Mouse (Mus musculus) adrenal gland, adult 8-10 months (tissue): ENCODE measurements at regions not wholly inside any gene's neighbourhood (a gene's known extent, or its start where the extent isn't known, plus 50 kb on each side); places are given as distances from the start of the nearest gene placed in this dataset.
"Not testable (repeated sequence)": the region's sequence is repeated elsewhere in the genome, so short reads cannot be mapped to it uniquely, and the experiment has no call there.

Source experiments
- DNase-seq: peaks from one replicate; pipeline ENCODE4 v3.0.0; 2022

DNA sequence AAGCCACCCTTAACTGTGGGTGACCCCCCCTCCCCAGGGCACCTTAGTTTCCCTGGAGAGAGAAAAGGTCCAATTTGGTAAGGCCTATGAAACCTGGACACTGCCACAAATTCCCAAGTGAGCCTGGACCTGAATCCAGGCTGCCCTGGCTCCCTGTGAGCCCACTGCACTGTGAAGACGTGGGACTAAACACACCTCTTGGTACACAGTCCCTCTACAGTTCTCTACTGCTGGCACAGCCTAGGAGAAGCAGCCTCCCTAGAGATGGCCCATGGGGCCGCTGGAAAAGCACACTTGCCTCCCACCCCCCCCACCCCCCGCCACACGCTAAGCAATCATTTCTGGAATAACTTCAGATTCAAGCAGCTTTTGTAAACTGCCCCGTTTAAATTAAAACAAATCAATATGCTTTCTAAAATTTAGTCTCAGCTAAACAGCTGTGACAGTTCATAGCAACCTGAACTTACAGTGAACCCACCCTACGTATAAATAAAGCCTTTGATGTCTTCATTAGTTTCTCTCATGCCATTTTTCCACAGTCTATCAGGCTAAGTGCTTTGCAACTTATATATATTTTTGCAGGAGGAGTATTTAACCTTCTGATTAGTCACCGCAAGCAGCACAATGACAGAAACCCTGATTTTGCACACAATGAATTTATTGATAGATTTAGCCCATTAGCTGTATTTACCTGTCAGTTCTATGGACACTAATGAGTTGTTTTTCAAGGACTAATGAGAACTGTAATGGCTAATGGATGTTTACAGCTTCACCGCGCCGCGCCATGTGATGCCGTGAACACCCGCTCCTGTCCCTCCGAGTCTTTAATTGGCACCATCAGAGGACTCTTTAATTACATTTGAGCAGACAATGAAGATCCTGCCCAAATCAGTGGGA is 215.3 kb downstream of the 3100002H09Rik start:
- DNase-seq, result no peak

- DNase-seq, result no peak
Observed at GRCm38 (mm10) chr4:124393595-124393994, 217.0 kb downstream of the 3100002H09Rik start.

DNA sequence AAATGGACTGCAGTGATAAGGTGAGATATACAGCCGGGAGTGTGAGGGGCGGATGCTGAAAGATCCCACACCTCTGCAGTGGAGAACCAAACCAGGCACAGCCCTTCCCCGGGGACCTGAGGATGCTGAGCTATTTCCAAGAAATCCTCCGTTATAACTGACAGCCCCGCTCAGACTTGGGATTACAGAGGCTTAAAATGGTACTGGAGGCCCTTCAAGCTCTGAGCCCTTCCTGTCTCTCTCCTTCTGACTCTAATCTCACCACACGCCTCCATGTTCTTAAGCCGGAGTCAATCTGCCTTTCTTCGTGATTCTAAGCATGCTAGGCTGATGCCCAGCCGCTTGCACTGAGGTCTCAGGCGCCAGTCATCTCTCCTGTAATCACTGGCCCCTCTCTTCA is 221.5 kb downstream of the 3100002H09Rik start:
- no peak for DNase-seq

GRCm38 (mm10) chr4:124385106-124386055 is 225.2 kb downstream of the 3100002H09Rik start:
- DNase-seq, result no peak

- DNase-seq, result no peak
Observed at GRCm38 (mm10) chr4:124376504-124376903, 234.1 kb downstream of the 3100002H09Rik start.

GRCm38 (mm10) chr4:124375581-124375980 is 235.0 kb downstream of the 3100002H09Rik start:
- DNase-seq, result no peak

- DNase-seq, result no peak
Observed at GRCm38 (mm10) chr4:124368831-124369230, 241.8 kb downstream of the 3100002H09Rik start.

DNA sequence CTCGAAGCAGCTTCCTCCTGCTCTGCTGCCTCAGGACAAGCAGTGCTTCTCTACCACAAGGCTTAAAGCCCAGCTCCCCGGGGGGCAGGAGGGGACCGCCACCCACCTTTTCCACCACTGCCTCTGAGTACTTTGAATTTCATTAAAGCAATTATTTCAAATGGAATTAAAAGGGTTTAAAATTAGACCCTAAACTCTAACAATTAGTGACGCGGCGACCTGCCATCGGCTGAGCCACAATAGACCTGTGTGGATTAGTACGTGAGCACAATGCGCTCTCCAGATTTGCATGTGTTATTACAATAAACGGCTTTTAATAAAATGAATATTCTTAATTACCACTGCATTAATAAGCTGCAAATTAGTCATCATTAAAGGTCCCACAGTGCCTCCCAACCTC is 242.5 kb downstream of the 3100002H09Rik start:
- no peak for DNase-seq

- DNase-seq, result no peak
Observed at GRCm38 (mm10) chr4:124360578-124360908, 250.1 kb downstream of the 3100002H09Rik start.

GRCm38 (mm10) chr4:124359707-124360577 is 250.7 kb downstream of the 3100002H09Rik start:
- no peak for DNase-seq

- DNase-seq, result not testable (repeated sequence)
Observed at GRCm38 (mm10) chr4:124358456-124358855, 252.1 kb downstream of the 3100002H09Rik start.

- no peak for DNase-seq
Observed at GRCm38 (mm10) chr4:124350361-124350760, 260.2 kb downstream of the 3100002H09Rik start.

DNA sequence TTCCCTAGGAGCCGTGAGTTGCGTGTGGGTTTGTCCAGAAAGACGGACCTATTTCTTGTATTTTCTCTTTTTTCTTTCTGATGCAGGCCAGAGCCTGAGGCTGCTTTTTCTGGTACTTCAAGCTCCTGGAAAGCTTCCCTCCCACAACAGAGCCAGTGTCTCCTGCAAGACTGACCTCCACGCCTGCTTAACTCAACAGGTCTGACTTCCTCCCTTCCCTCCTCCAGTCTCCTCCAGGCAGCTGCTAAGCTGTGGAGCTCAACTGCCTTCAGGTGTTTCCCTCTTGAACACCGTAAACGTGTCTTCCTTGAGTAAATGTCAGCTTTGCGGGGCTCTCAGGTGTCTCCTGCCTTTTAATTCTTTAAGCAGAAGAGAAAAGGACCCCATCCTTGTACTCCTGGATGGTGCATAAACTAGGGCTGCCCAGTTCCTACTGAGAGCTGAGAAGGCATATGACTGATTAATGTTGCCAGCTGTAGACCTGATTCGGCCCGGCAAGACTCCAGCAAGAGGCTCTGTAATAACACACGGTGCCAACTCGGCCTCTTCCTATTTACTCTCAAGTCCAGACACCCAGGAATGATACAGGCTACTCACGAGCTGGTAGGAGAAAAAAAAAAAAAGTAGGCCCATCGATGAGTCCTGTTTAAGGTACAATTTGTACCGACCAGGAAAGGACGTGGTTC is 260.9 kb downstream of the 3100002H09Rik start:
- no peak for DNase-seq

- DNase-seq, result no peak
Observed at GRCm38 (mm10) chr4:124349055-124349454, 261.5 kb downstream of the 3100002H09Rik start.

DNA sequence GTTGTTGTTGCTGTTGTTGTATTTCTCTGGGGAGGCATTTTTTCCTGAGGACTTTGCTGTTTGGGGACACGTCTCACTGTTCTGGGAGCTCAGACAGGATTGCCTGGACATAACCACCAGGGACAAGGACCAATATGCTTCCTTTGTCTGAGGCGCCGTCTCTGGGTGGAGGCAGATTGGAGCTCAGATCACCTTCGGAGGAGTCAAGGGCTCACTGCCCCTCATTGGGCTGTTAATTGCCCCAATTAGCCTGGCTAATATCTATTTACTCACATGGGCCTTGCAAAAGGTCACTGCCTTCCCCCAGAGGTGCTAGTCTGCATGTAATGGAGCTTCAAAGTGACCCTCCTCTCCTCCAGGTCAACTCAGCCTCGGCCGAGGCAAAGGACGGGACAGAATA is 270.5 kb downstream of the 3100002H09Rik start:
- no peak for DNase-seq

DNA sequence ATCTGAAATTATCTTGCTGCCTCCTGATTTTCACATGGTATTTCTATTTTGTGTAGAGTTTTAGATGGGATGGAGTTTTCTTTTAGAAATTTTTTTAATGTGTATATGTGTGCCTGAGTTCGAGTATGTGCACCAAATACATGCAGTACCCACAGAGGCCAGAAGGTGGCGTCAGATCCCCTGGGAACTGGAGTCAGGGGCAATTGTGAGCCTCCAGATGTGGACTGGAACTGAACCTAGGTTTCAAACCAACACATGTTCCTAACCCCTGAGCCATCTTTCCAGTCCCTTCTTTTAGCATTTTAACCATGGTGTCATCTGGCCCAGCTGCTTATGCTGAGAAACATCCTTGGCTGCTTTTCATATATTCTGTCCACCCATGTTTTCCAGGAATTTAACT is 274.9 kb downstream of the 3100002H09Rik start:
- no peak for DNase-seq

GRCm38 (mm10) chr4:124332974-124333373 is 277.6 kb downstream of the 3100002H09Rik start:
- no peak for DNase-seq

DNA sequence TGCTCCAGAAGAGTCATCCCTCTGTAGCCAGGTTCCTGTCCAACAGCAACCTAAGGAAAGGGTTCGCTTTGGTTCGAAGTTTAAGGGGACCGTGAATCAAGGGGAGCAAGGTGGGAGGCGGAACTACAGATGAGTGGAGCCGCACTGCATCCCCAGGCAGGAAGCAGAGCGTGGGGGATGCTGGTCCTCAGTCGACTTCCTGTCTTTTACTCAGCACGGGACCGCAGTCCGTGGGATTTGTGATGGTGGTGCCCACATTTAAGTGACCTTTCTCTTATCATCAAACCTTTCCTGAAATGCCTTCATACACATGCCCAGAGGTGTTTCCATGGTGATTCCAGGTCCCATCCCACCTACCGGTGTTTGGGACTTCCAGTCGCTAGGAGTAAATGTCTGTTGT is 278.2 kb downstream of the 3100002H09Rik start:
- DNase-seq, result no peak

- DNase-seq, result no peak
Observed at GRCm38 (mm10) chr4:124329107-124329771, 281.4 kb downstream of the 3100002H09Rik start.

- no peak for DNase-seq
Observed at GRCm38 (mm10) chr4:124326301-124326700, 284.3 kb downstream of the 3100002H09Rik start.

- no peak for DNase-seq
Observed at GRCm38 (mm10) chr4:124323589-124323988, 287.0 kb downstream of the 3100002H09Rik start.
